Mouse (Mus musculus) neural tube, embryonic 14.5 days (tissue): ENCODE data around the gene Cpne6. TPM values are rescaled to one million over a fixed set of nuclear protein-coding genes. Genes with fewer than 3 reads are reported as not detected.

Experiments
- ATAC-seq: fragments of 200-750 bp; cut with Nextera tagmentation; 2 replicates; pipeline ENCODE4 v1.8.0; 2017; ENCODE audit warnings: low read depth, mild to moderate bottlenecking, moderate TSS enrichment, moderate library complexity
- H3K27ac ChIP-seq: fragments of 300-500 bp; sonication (generic); 2 replicates; pipeline ENCODE4 v1.5.1; 2014; ENCODE audit warnings: low read depth, mild to moderate bottlenecking, control low read depth, low read length, moderate library complexity, mixed read lengths
- H3K27me3 ChIP-seq: fragments of 300-500 bp; sonication (generic); 2 replicates; pipeline ENCODE4 v1.6.1; 2014; ENCODE audit warnings: low read length; ENCODE audit not compliant: control insufficient read depth, insufficient read depth
- H3K36me3 ChIP-seq: fragments of 300-500 bp; sonication (generic); 2 replicates; pipeline ENCODE4 v1.6.1; 2014; ENCODE audit warnings: low read length, mixed read lengths; ENCODE audit not compliant: control insufficient read depth, insufficient read depth
- H3K4me1 ChIP-seq: fragments of 300-500 bp; sonication (generic); 2 replicates; pipeline ENCODE4 v1.6.1; 2014; ENCODE audit warnings: low read length; ENCODE audit not compliant: control insufficient read depth, insufficient read depth
- H3K4me2 ChIP-seq: fragments of 300-500 bp; sonication (generic); 2 replicates; pipeline ENCODE4 v1.6.1; 2014; ENCODE audit warnings: mild to moderate bottlenecking, low read depth, low read length, control low read depth
- H3K4me3 ChIP-seq: fragments of 300-500 bp; sonication (generic); 2 replicates; pipeline ENCODE4 v1.5.1; 2014; ENCODE audit warnings: low read depth, low read length, control low read depth, mixed read lengths
- H3K9ac ChIP-seq: fragments of 300-500 bp; sonication (generic); replicated peaks from 2 replicates; pipeline ENCODE4 v1.6.1; 2014; ENCODE audit warnings: low read depth, mild to moderate bottlenecking, control low read depth, low read length, mixed read lengths
- H3K9me3 ChIP-seq: fragments of 300-500 bp; sonication (generic); 2 replicates; pipeline ENCODE4 v1.6.1; 2016; ENCODE audit warnings: low read length; ENCODE audit not compliant: control insufficient read depth
- WGBS: fragments of 180-500 bp; shearing (Covaris S2); extraction: QIAGEN DNeasy Blood & Tissue Kit; methylation state at CpG from one replicate; pipeline ENCODE4 v1.1.7; 2014; 5-methylcytosine and 5-hydroxymethylcytosine counted together
- polyA plus RNA-seq: library from polyadenylated mRNA; unstranded; fragments of >200 nt; fragmentation: Nextera tagmentation; extraction: Ambion mirVana; gene quantifications from 2 replicates; pipeline ENCODE4 v1.2.1, GENCODE M21; 2014

Gene Cpne6
- polyA plus RNA-seq, 1 experiment from 2014 or later, result 13.3 TPM

DNA sequence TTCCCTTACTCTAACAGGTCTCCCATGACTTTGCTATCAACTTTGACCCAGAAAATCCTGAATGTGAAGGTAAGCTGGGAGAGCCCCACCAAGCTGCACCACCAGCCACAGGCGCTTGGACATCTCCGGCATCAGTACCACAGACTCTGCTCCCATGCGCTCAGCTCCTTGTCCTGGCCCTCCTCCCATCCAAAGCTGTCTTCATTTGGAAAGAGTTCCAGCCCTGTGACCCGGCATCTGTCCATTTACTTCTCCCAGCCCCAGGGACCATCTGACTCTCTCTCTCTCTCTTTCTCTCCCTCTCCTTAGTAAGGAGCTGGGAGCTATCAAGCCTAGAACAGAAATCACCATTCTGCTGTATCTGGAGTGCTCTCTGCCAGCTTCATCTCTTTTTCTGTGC lies 5.6 kb downstream of the Cpne6 start:
- no peaks in the 10 kb centered on the region for H3K36me3 ChIP-seq
- no peak overlapping the region for H3K4me2 ChIP-seq
- WGBS, result 92% methylated on average over 4 of the region's 4 CpGs
- no peak for ATAC-seq
- no peak overlapping the region for H3K9ac ChIP-seq
- H3K4me1 ChIP-seq, result no peaks in the 10 kb centered on the region
- no peaks in the 10 kb centered on the region for H3K27me3 ChIP-seq
- H3K27ac ChIP-seq, result no peak overlapping the region
- H3K4me3 ChIP-seq, result no peak overlapping the region
- no peaks in the 10 kb centered on the region for H3K9me3 ChIP-seq

DNA sequence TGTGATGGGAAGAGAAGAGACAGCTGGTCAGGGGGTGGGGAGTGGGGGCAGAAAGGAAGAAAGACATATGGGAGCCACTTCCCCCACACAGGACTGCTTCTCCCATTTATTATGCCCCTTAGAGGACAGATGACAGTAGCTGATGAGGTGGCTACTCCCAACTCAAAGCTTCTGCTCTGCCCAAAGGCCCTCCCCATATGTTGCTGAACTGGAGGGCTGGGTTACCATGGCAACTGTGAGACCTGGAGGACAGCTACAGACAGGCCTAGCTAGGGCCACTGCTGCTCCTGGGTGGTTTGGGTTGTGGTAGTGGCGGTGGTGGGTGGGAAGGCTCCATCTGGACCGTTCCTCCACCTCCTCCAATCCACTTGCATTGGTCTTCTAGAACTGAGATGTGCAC lies 8.7 kb downstream of the Cpne6 start:
- H3K4me2 ChIP-seq, result no peak overlapping the region
- peak; percentile 42 for ATAC-seq

DNA sequence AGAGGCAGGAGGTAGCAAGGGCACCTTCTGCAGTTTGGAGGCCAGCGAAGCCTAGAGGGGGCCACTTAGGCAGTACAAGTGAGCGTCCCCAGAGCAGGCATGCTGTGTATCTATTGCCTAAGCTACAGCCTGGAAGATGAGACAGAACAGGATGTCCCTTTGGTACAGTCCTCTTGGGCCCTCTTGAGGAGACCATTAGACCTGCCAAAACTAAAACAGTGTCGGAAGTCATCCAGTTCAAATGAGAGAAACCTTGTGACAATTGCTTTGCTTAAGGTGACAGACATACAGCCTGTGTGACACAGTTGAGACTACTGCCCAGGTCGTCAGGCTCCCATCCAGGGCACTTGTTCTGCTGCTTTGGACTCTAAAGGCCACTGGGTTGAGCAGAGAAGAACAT lies 9.4 kb downstream of the Cpne6 start:
- H3K9me3 ChIP-seq, result no peaks in the 10 kb centered on the region
- H3K36me3 ChIP-seq, result no peaks in the 10 kb centered on the region
- H3K4me1 ChIP-seq, result no peaks in the 10 kb centered on the region
- H3K4me3 ChIP-seq, result no peak overlapping the region
- no peak overlapping the region for H3K9ac ChIP-seq
- no peak for ATAC-seq
- WGBS, result 61% methylated on average over 4 of the region's 4 CpGs
- H3K27me3 ChIP-seq, result no peaks in the 10 kb centered on the region
- no peak overlapping the region for H3K4me2 ChIP-seq
- H3K27ac ChIP-seq, result no peak overlapping the region

More for the DNA sequence above, 8.7 kb downstream of the Cpne6 start:
- Histone ChIP-seq H3K9me3 (no peaks in the 10 kb centered on the region), H3K36me3 (no peaks in the 10 kb centered on the region), H3K27me3 (no peaks in the 10 kb centered on the region), H3K4me3 (no peak overlapping the region), H3K9ac (no peak overlapping the region), H3K27ac (no peak overlapping the region), H3K4me1 (no peaks in the 10 kb centered on the region)
- 24% methylated on average over 2 of the region's 2 CpGs for WGBS

- H3K27ac ChIP-seq, result peak overlapping the region; percentile 52
- peak overlapping the region; percentile 74 for H3K9ac ChIP-seq
- peak overlapping the region; percentile 86 for H3K4me2 ChIP-seq
- under 1% methylated on average over 61 of the region's 61 CpGs for WGBS
- peak overlapping the region; percentile 47 for H3K4me3 ChIP-seq
- H3K4me1 ChIP-seq, result no peaks in the 10 kb centered on the region
- H3K9me3 ChIP-seq, result no peaks in the 10 kb centered on the region
- H3K36me3 ChIP-seq, result no peaks in the 10 kb centered on the region
- ATAC-seq, result peak; percentile 80
- H3K27me3 ChIP-seq, result no peaks in the 10 kb centered on the region
These were observed 10.5 kb downstream of the Cpne6 start for GRCm38 (mm10) chr14:55520451-55521361.

DNA sequence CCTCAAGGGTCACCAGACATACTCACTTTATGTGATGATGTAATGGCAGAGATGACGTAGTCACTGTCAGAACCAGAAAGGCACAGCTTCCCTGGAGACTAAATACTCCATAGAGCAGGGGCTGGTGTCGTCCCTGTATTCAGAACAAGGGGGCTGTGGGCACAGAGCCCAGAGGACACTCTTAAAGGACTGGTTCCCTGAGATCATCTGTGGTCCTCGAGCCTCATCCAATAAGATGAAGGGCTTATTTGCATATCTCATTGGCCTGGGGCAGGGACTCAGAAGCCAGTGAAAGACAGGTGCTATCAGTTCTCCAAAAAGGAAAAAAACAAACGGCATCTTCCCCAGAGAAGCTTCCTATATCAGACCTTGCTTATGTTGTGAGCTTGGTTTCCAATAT lies 13.8 kb downstream of the Cpne6 start:
- H3K4me2 ChIP-seq, result no peak overlapping the region
- no peak overlapping the region for H3K4me3 ChIP-seq
- no peak overlapping the region for H3K27ac ChIP-seq
- H3K27me3 ChIP-seq, result no peaks in the 10 kb centered on the region
- no peak overlapping the region for H3K9ac ChIP-seq
- no peaks in the 10 kb centered on the region for H3K9me3 ChIP-seq
- WGBS, result 51% methylated on average over 4 of the region's 4 CpGs
- H3K36me3 ChIP-seq, result no peaks in the 10 kb centered on the region
- H3K4me1 ChIP-seq, result no peaks in the 10 kb centered on the region
- ATAC-seq, result no peak

DNA sequence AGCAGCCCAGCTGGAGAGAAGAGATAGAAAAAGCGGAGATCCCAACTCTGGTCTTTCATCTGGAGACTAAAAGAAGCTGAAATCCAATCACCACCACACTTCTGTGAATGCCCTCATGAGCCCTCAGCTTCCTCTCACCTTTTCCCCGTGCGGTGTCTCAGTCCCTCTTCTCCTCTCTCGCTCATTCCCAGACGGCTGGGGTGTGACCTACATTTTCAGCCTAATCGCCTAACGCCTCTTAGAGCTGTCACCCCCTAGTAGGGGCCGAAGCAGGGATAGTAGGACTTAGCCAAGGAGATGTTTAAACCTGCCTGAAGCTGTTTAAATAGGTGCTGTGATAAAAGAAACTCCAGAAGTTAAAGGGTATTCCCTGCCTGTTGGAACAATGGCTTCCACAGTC lies 14.5 kb downstream of the Cpne6 start, which contains the start of gene Nrl:
TSS of gene Nrl (minus strand) at position 197 of the 400 bp plus-strand sequence.
- no peaks in the 10 kb centered on the region for H3K4me1 ChIP-seq
- no peaks in the 10 kb centered on the region for H3K27me3 ChIP-seq
- no peaks in the 10 kb centered on the region for H3K9me3 ChIP-seq
- no peak within 1 kb of the TSS for H3K9ac ChIP-seq
- no peaks in the 10 kb centered on the region for H3K36me3 ChIP-seq
- H3K4me2 ChIP-seq, result no peak within 1 kb of the TSS
- H3K27ac ChIP-seq, result no peak within 1 kb of the TSS
- H3K4me3 ChIP-seq, result no peak within 1 kb of the TSS
- ATAC-seq, result no peak
- 45% methylated on average over 8 of the region's 8 CpGs for WGBS

GRCm38 (mm10) chr14:55526674-55527073 lies 16.4 kb downstream of the Cpne6 start:
- Histone ChIP-seq H3K9ac (no peak overlapping the region), H3K9me3 (no peaks in the 10 kb centered on the region), H3K27me3 (no peaks in the 10 kb centered on the region), H3K36me3 (no peaks in the 10 kb centered on the region), H3K27ac (no peak overlapping the region), H3K4me2 (no peak overlapping the region), H3K4me3 (no peak overlapping the region), H3K4me1 (no peaks in the 10 kb centered on the region)
- 84% methylated on average over 2 of the region's 2 CpGs for WGBS
- ATAC-seq, result no peak

DNA sequence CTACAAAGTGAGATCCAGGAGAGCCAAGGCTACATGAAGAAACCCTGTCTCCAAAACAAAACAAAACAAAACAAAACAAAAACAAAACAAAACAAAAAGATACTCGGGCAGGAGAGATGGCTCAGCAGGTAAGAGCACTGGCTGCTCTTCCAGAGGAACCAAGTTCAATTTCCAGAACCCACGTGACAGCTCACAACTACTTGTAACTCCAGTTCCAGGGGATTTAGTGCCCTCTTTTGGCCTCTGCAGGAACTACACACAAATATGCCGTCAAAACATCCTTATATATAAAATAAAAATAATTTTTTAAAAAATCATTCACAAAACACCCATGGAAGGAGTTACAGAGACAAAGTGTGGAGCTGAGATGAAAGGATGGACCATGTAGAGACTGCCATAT lies 17.7 kb downstream of the Cpne6 start:
- Histone ChIP-seq H3K4me3 (no peak overlapping the region), H3K9me3 (no peaks in the 10 kb centered on the region), H3K36me3 (no peaks in the 10 kb centered on the region), H3K4me1 (no peaks in the 10 kb centered on the region), H3K27ac (no peak overlapping the region), H3K27me3 (no peaks in the 10 kb centered on the region), H3K4me2 (no peak overlapping the region), H3K9ac (no peak overlapping the region)
- no peak for ATAC-seq
- 18% methylated on average over 3 of the region's 3 CpGs for WGBS

GRCm38 (mm10) chr14:55536116-55536745 lies 26.0 kb downstream of the Cpne6 start:
- 44% methylated on average over 6 of the region's 6 CpGs for WGBS

More at GRCm38 (mm10) chr14:55536116-55536745, 26.0 kb downstream of the Cpne6 start:
- Histone ChIP-seq H3K36me3 (no peaks in the 10 kb centered on the region), H3K4me1 (peaks cover 13% of the 10 kb centered on the region), H3K4me3 (no peak overlapping the region), H3K9ac (no peak overlapping the region), H3K4me2 (no peak overlapping the region), H3K9me3 (no peaks in the 10 kb centered on the region), H3K27ac (no peak overlapping the region), H3K27me3 (no peaks in the 10 kb centered on the region)
- ATAC-seq, result no peak
